Mouse (Mus musculus): ENCODE measurements around the gene Vars. TPM values are rescaled to one million over a fixed set of nuclear protein-coding genes. Genes with fewer than 3 reads are reported as not detected.
"Not testable (repeated sequence)": the region's sequence is repeated elsewhere in the genome, so short reads cannot be mapped to it uniquely, and the experiment has no call there.

Gene Vars
- polyA plus RNA-seq, 1 experiment from 2014 or later: 140 TPM

- 89% methylated on average over 5 of the region's 5 CpGs for WGBS
- peak overlapping the region; percentile 23; the same call in 1 of the 2 replicates for H3K4me2 ChIP-seq
These were observed 3.7 kb upstream of the Vars start for GRCm38 (mm10) chr17:34997142-34997483.

GRCm38 (mm10) chr17:34998526-34999430 is 2.0 kb upstream of the Vars start:
- ATAC-seq (replicated peaks; ENCODE audit: low FRiP score): no peak
- no peak overlapping the region for H3K27ac ChIP-seq
- peaks cover 51% of the 10 kb centered on the region for H3K4me1 ChIP-seq
- peak overlapping the region; percentile 96 for H3K4me2 ChIP-seq
- H3K27me3 ChIP-seq: no peaks in the 10 kb centered on the region
- H3K4me3 ChIP-seq (replicated peaks): peak overlapping the region; percentile 82; the same call in 1 of the 2 replicates
- 92% methylated on average over 15 of the region's 15 CpGs for WGBS
- H3K36me3 ChIP-seq: peaks cover 34% of the 10 kb centered on the region
- H3K9ac ChIP-seq: no peak overlapping the region
- H3K9me3 ChIP-seq (replicated peaks): no peaks in the 10 kb centered on the region

More at GRCm38 (mm10) chr17:34997142-34997483, 3.7 kb upstream of the Vars start:
- no peak overlapping the region for H3K9ac ChIP-seq
- no peak overlapping the region for H3K27ac ChIP-seq
- H3K9me3 ChIP-seq (replicated peaks): no peaks in the 10 kb centered on the region
- H3K36me3 ChIP-seq: peaks cover 39% of the 10 kb centered on the region
- H3K4me3 ChIP-seq (replicated peaks): no peak overlapping the region; the same call in 1 of the 2 replicates
- ATAC-seq (replicated peaks; ENCODE audit: low FRiP score): no peak
- H3K4me1 ChIP-seq: peaks cover 34% of the 10 kb centered on the region
- no peaks in the 10 kb centered on the region for H3K27me3 ChIP-seq

GRCm38 (mm10) chr17:34999871-35000716 is 693 bp upstream of the Vars start:
- not testable (repeated sequence) for H3K9me3 ChIP-seq (replicated peaks); ATAC-seq (replicated peaks; ENCODE audit: low FRiP score); H3K27me3 ChIP-seq
- peaks cover 47% of the 10 kb centered on the region for H3K36me3 ChIP-seq
- peak overlapping the region; percentile 95 for H3K9ac ChIP-seq
- WGBS: 16% methylated on average over 30 of the region's 32 CpGs
- H3K4me1 ChIP-seq: peaks cover 51% of the 10 kb centered on the region
- H3K4me3 ChIP-seq (replicated peaks): peak overlapping the region; percentile 82
- peak overlapping the region; percentile 99 for H3K27ac ChIP-seq
- peak overlapping the region; percentile 96 for H3K4me2 ChIP-seq

GRCm38 (mm10) chr17:35001452-35002152 is 815 bp downstream of the Vars start:
- H3K4me3 ChIP-seq (replicated peaks): peak overlapping the region; percentile 82
- H3K27ac ChIP-seq: peak overlapping the region; percentile 99
- no peaks in the 10 kb centered on the region for H3K27me3 ChIP-seq
- under 1% methylated on average over 35 of the region's 35 CpGs for WGBS
- peaks cover 48% of the 10 kb centered on the region for H3K4me1 ChIP-seq
- no peaks in the 10 kb centered on the region for H3K9me3 ChIP-seq (replicated peaks)
- H3K9ac ChIP-seq: peak overlapping the region; percentile 95
- H3K36me3 ChIP-seq: peaks cover 51% of the 10 kb centered on the region
- peak overlapping the region; percentile 96 for H3K4me2 ChIP-seq
- ATAC-seq (replicated peaks; ENCODE audit: low FRiP score): no peak; the same call in 1 of the 2 replicates

GRCm38 (mm10) chr17:35002153-35002865 is 1.5 kb downstream of the Vars start:
- Histone ChIP-seq H3K9ac (peak overlapping the region; percentile 95), H3K27me3 (no peaks in the 10 kb centered on the region), H3K9me3 (replicated peaks) (no peaks in the 10 kb centered on the region), H3K4me1 (peaks cover 41% of the 10 kb centered on the region), H3K4me2 (peak overlapping the region; percentile 96), H3K36me3 (peaks cover 51% of the 10 kb centered on the region), H3K27ac (peak overlapping the region; percentile 99), H3K4me3 (replicated peaks) (peak overlapping the region; percentile 82)
- ATAC-seq (replicated peaks; ENCODE audit: low FRiP score): no peak
- 4% methylated on average over 12 of the region's 12 CpGs for WGBS

- Histone ChIP-seq H3K27me3 (no peaks in the 10 kb centered on the region), H3K9ac (peak overlapping the region; percentile 95), H3K4me2 (peak overlapping the region; percentile 96), H3K9me3 (replicated peaks) (no peaks in the 10 kb centered on the region), H3K4me1 (peaks cover 38% of the 10 kb centered on the region), H3K36me3 (peaks cover 51% of the 10 kb centered on the region), H3K27ac (no peak overlapping the region), H3K4me3 (replicated peaks) (peak overlapping the region; percentile 82)
- 44% methylated on average over 9 of the region's 9 CpGs for WGBS
- no peak for ATAC-seq (replicated peaks; ENCODE audit: low FRiP score)
These were observed 2.4 kb downstream of the Vars start for GRCm38 (mm10) chr17:35003022-35003838.

GRCm38 (mm10) chr17:35004075-35004717 is 3.4 kb downstream of the Vars start:
- Histone ChIP-seq H3K27ac (no peak overlapping the region), H3K4me2 (no peak overlapping the region), H3K36me3 (peaks cover 52% of the 10 kb centered on the region)

GRCm38 (mm10) chr17:35005158-35005557 is 4.4 kb downstream of the Vars start:
- ATAC-seq (replicated peaks; ENCODE audit: low FRiP score): no peak
- Histone ChIP-seq H3K4me1 (peaks cover 20% of the 10 kb centered on the region), H3K9ac (no peak overlapping the region), H3K27me3 (no peaks in the 10 kb centered on the region), H3K36me3 (peaks cover 62% of the 10 kb centered on the region), H3K4me3 (replicated peaks) (no peak overlapping the region), H3K9me3 (replicated peaks) (no peaks in the 10 kb centered on the region), H3K4me2 (no peak overlapping the region), H3K27ac (no peak overlapping the region)
- 93% methylated on average over 10 of the region's 10 CpGs for WGBS

More at GRCm38 (mm10) chr17:35004075-35004717, 3.4 kb downstream of the Vars start:
- Histone ChIP-seq H3K4me3 (replicated peaks) (no peak overlapping the region), H3K9me3 (replicated peaks) (no peaks in the 10 kb centered on the region), H3K27me3 (no peaks in the 10 kb centered on the region), H3K4me1 (peaks cover 29% of the 10 kb centered on the region), H3K9ac (0 out of 2 replicates have a peak overlapping the region, but pooled peaks have one; percentile 0)
- ATAC-seq (replicated peaks; ENCODE audit: low FRiP score): no peak
- 92% methylated on average over 17 of the region's 17 CpGs for WGBS

- H3K27ac ChIP-seq; H3K9me3 ChIP-seq (replicated peaks); H3K27me3 ChIP-seq; H3K4me3 ChIP-seq (replicated peaks); ATAC-seq (replicated peaks; ENCODE audit: low FRiP score); H3K9ac ChIP-seq; H3K4me2 ChIP-seq: not testable (repeated sequence)
- peaks cover 69% of the 10 kb centered on the region for H3K36me3 ChIP-seq
- H3K4me1 ChIP-seq: peaks cover 20% of the 10 kb centered on the region
- 91% methylated on average over 5 of the region's 5 CpGs for WGBS
These were observed 5.1 kb downstream of the Vars start for GRCm38 (mm10) chr17:35005902-35006301.

- no peaks in the 10 kb centered on the region for H3K9me3 ChIP-seq (replicated peaks)
- H3K4me1 ChIP-seq: peaks cover 13% of the 10 kb centered on the region
- H3K4me2 ChIP-seq: no peak overlapping the region
- H3K4me3 ChIP-seq (replicated peaks): no peak overlapping the region
- no peak overlapping the region for H3K27ac ChIP-seq
- H3K27me3 ChIP-seq: no peaks in the 10 kb centered on the region
- no peak overlapping the region for H3K9ac ChIP-seq
- peaks cover 85% of the 10 kb centered on the region for H3K36me3 ChIP-seq
- ATAC-seq (replicated peaks; ENCODE audit: low FRiP score): no peak
- 97% methylated on average over 7 of the region's 7 CpGs for WGBS
These were observed 6.7 kb downstream of the Vars start for GRCm38 (mm10) chr17:35007387-35007991.

Data from kidney, embryonic 15.5 days (tissue).